Mouse (Mus musculus) C2C12 (cell line): ENCODE measurements around the gene Fancc.

Experiments
- CEBPB ChIP-seq: IDR thresholded peaks from one replicate; pipeline ENCODE4 v1.6.1; 2011; ENCODE audit warnings: low read depth, mild to moderate bottlenecking, control low read depth, moderate library complexity
- CTCF ChIP-seq: IDR thresholded peaks from one replicate; pipeline ENCODE4 v1.5.1; 2011; ENCODE audit not compliant: control insufficient read depth, insufficient read depth, insufficient read length
- MAX ChIP-seq: IDR thresholded peaks from one replicate; pipeline ENCODE4 v1.6.1; 2011; ENCODE audit warnings: mild to moderate bottlenecking, control low read depth
- USF1 ChIP-seq: IDR thresholded peaks from one replicate; pipeline ENCODE4 v1.6.1; 2011; ENCODE audit warnings: low read depth, mild to moderate bottlenecking, control low read depth, moderate library complexity

DNA sequence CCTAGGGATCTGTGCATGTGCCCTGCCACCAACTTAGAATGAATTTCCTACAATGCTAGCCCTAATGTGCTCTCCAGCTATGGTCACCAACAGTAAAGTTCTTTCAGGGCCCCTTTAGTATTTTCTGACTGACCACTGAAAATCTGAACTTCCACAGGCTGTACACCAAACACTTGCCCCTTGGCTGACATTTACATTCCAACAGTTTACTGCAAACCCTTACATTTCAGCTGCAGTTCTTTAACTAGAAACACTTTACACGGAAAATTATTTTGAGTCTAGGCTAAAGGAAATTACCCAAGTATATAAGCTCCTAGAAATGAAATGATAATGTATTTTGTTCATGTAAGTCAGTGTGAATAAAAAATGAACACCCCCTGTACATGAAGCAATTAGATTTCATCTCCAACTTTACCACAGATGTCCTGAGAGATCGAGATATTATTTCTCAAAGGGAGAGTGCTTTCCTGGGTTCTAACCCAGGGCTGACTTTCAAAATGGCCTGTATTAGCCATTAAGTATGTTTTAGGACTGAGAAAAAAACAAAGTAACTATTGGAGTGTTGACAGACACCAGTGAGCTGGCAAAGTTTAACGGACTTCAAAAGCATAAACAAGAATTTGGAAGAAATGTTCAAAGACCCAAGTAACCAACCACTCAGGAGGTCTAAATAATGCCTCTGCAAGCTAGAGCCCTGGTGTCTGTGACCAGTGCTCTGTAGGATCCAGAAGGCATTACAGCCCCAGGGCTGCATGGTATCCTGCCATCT, 32.7 kb upstream of the Fancc start:
- TF ChIP-seq CEBPB (no peak), CTCF (no peak), USF1 (no peak), MAX (no peak)
